Mouse (Mus musculus) left cerebral cortex, adult 2 months (tissue): Measurements from ENCODE around the gene Gm49373. TPM values are rescaled to one million over a fixed set of nuclear protein-coding genes. Genes with fewer than 3 reads are reported as not detected.

ENCODE experiments used
- DNase-seq, 2 experiments: peaks; one replicate each; pipeline ENCODE4 v3.0.0; 2021 to 2022; ENCODE audit warnings: low spot score in 2 of 2, mixed read lengths in 1 of 2; ENCODE audit errors: extremely low spot score in 1 of 2
- H3K27ac ChIP-seq: fragments of 200-600 bp; 2 replicates; pipeline ENCODE4 v1.8.1; 2022
- H3K4me3 ChIP-seq: fragments of 200-600 bp; 2 replicates; pipeline ENCODE4 v1.8.1; 2022
- CTCF ChIP-seq: fragments of 200-600 bp; IDR thresholded peaks from 2 replicates; pipeline ENCODE4 v1.8.1; 2022; ENCODE audit warnings: antibody characterized with exemption, mild to moderate bottlenecking, moderate library complexity
- intact Hi-C: fragments of 180-260 bp; cut with DNase I; formaldehyde crosslinking; loops from one replicate; pipeline ENCODE4 v1.15.1; 2025
- total RNA-seq, 2 experiments: library from RNA; stranded (reverse); gene quantifications; 2 replicates each; pipeline ENCODE4 v1.2.3; 2021

The Gm49373 gene
- total RNA-seq, 2 experiments from 2014 or later: 1.7 to 3.2 TPM

DNA sequence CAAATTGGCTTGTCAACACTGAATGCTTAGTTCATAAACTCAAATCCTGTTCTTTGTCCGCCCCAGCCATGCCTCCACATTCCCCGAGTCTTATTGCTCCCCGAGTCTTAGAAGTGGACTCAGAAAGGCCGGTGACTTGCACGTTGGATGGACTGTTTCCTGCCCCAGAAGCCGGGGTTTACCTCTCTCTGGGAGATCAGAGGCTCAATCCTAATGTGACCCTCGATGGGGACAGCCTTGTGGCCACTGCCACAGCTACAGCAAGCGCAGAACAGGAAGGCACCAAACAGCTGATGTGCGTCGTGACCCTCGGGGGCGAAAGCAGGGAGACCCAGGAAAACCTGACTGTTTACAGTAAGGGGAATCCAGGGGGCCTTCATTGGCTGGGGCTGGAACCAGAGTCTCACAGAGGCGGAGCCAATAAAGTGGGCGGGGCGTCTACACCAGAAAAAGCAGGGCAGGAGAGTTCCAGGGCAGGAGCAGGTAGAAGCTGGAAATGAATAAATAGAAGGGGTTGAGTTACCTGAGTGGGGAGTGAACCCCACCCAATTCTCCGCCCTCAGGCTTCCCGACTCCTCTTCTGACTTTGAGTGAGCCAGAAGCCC is 38.3 kb downstream of the Gm49373 start:
- H3K4me3 ChIP-seq: peak overlapping the region; percentile 24; the same call in 1 of the 2 replicates
- DNase-seq: peak in 1 of 2 experiments; percentile 14
- TF ChIP-seq CTCF: no peak
- intact Hi-C loops: loop anchor here (5.0 kb wide), 2 partner anchors 58 to 103 kb away; partner anchors contain the start of genes Gm38431 and Raver1
- H3K27ac ChIP-seq: peak overlapping the region; percentile 24; the same call in 1 of the 2 replicates

DNA sequence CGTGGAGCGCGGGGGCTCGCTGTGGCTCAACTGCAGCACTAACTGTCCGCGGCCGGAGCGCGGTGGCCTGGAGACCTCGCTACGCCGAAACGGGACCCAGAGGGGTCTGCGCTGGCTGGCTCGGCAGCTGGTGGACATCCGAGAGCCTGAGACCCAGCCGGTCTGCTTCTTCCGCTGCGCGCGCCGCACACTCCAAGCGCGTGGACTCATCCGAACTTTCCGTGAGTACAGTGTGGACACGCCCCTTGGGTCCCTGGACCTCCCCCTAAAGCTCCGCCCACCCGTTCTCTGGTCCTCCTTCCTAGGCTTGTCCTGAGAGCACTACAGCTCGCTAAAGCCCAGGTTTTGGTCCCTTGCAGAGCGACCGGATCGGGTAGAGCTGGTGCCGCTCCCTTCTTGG is 39.8 kb downstream of the Gm49373 start:
- H3K4me3 ChIP-seq: peak overlapping the region; percentile 64
- intact Hi-C loops: loop anchor here (5.0 kb wide), 2 partner anchors 59 to 104 kb away; partner anchors contain the start of genes Gm38431 and Raver1

DNA sequence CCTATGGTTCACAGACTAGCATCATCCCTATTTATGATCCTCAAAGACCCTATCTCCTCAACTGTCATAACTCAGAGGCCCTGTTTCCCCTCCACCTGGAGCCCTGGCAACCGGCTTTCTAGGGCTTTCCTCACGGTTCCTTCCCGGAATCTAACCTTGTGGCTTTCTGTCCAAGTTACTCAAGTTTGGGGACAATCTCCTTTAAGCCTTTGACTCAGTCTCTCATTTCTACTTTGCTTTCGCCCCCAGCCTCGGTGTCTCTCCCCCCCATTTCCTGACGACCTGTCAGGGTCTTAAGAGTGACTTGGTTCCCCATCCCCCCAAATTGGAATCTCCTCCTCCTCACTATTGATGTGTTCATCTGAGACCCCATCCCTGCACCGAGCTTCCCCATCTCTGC is 40.4 kb downstream of the Gm49373 start:
- intact Hi-C loops: loop anchor here (1.0 to 5.0 kb wide), 3 partner anchors 31 to 105 kb away; partner anchors contain the start of genes Gm38431 and Raver1
- peak overlapping the region; percentile 93 for H3K27ac ChIP-seq
- H3K4me3 ChIP-seq: peak overlapping the region; percentile 64

More for the DNA sequence above, 39.8 kb downstream of the Gm49373 start:
- TF ChIP-seq CTCF: no peak
- peak overlapping the region; percentile 93 for H3K27ac ChIP-seq
- DNase-seq: peak; percentile 66 to 69

DNA sequence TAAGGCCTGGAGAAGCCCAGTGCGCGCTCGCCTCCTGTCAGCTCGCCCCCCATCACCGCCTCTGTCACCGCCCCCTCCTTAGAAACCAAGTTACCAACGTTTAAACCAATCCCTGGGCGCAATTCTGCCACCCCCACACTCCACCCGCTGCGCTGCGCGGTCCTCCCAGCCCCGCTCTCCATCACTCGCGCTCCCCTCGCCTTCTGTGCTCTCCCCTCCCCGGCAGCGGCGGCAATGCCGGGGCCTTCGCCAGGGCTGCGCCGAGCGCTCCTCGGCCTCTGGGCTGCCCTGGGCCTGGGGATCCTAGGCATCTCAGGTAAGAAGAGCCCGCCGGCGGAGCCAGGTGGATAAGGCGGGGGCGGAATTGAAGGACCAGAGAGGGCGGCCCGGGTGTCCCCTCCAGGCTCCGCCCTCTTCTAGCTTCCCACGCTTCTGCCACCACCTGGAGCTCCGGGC is 41.0 kb downstream of the Gm49373 start, which contains the start of gene Icam5:
TSS of gene Icam5 (plus strand) at position 178 of the 456 bp plus-strand sequence.
- peak; percentile 86 to 87 for DNase-seq
- no peak for TF ChIP-seq CTCF
- intact Hi-C loops: loop anchor here (1.0 to 5.0 kb wide), 5 partner anchors 31 to 105 kb away; partner anchors contain the start of genes Gm38431 and Raver1
- H3K27ac ChIP-seq: peak within 1 kb of the TSS; percentile 93
- peak within 1 kb of the TSS; percentile 64 for H3K4me3 ChIP-seq

More for the DNA sequence above, 40.4 kb downstream of the Gm49373 start:
- no peak for DNase-seq
- TF ChIP-seq CTCF: no peak

DNA sequence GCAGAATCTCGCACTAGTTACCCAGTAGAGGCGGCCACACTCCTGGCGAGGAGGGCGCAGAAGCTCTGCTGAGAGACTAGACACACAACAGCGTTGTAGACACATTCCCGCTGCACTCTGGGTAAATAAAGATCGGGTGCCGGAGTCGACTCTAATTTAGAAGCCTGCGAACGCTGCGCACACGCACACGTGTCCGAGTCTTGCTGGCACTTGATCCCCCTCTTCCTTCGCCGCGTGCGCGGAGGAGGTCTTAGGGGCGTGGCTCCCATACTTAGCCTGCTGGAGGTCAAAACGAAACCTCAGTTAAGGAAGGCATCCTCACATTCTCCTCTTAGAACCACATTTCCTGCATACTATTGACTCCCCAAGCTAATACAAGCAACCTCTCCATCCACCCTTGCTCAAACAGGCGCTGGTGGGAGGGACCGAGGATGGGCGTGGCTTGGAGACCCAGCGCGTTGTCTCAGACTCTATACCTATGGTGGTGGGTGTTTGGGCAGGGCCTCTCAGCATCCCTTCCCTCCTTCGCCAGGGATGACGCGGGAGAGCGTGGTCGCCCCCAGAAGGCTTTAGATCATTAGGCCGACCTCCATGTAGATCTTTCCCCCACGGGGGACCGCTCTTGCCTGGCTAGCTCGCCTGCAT is 41.5 kb downstream of the Gm49373 start:
- Histone ChIP-seq H3K27ac (peak overlapping the region; percentile 93), H3K4me3 (peak overlapping the region; percentile 64)
- TF ChIP-seq CTCF: no peak
- intact Hi-C loops: loop anchor here (1.0 to 5.0 kb wide), 4 partner anchors 41 to 106 kb away; partner anchors contain the start of genes Gm38431 and Raver1
- DNase-seq: peak; percentile 76 to 81

DNA sequence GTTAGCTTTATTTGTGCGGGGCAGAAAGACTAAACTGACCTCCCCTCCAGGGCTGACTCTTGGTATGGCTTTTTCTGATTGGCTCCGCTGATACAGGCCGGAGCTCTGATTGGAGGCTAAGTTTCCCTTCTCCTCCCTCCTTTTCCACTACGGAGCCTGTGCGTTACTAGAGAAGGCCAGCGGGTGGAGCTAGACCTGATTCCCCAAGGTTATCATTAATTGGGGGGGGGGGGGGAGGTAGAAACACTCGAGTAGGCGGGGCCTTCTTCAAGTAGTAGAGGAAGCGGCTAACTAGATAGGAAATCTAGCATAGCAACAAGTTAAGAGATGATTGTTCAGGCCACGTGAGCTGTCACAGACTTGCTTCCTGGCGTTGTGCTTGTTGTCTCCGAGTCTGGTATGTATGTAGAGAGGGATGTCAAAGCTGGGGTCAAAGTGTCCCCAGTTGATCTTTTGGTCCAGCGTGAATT is 42.1 kb downstream of the Gm49373 start:
- TF ChIP-seq CTCF: peak; percentile 61
- intact Hi-C loops: loop anchor here (1.0 to 5.0 kb wide), 4 partner anchors 41 to 106 kb away; partner anchors contain the start of genes Gm38431 and Raver1
- peak overlapping the region; percentile 93 for H3K27ac ChIP-seq
- peak overlapping the region; percentile 64 for H3K4me3 ChIP-seq
- DNase-seq: peak; percentile 72 to 82

DNA sequence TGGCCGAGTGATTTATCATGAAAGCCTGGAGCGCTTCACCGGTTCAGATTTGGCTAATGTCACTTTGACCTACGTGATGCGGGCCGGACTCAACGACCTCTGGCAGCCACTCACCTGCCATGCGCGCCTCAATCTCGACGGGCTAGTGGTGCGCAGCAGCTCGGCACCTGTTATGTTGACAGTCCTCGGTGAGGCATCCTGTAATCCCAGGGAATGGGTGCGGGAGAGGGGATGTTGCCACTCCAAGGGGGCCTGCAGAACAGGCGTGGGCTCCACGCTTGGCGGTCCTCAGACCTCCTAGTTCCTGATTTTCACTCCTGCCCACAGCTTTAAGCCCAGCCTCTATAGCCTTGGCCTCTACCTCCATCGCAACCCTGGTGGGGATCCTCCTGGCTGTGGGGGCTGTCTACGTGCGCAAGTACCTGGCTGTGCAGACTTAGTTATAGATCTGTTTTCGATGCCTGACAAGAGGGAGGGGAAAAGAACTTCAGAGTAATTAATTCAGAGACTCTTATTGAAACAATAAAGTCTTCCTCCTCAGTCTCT is 42.8 kb downstream of the Gm49373 start:
- intact Hi-C loops: loop anchor here (2.0 to 5.0 kb wide), 3 partner anchors 62 to 107 kb away; partner anchors contain the start of genes Gm38431 and Raver1
- TF ChIP-seq CTCF: no peak
- no peak for DNase-seq
- Histone ChIP-seq H3K4me3 (no peak overlapping the region), H3K27ac (no peak overlapping the region)

DNA sequence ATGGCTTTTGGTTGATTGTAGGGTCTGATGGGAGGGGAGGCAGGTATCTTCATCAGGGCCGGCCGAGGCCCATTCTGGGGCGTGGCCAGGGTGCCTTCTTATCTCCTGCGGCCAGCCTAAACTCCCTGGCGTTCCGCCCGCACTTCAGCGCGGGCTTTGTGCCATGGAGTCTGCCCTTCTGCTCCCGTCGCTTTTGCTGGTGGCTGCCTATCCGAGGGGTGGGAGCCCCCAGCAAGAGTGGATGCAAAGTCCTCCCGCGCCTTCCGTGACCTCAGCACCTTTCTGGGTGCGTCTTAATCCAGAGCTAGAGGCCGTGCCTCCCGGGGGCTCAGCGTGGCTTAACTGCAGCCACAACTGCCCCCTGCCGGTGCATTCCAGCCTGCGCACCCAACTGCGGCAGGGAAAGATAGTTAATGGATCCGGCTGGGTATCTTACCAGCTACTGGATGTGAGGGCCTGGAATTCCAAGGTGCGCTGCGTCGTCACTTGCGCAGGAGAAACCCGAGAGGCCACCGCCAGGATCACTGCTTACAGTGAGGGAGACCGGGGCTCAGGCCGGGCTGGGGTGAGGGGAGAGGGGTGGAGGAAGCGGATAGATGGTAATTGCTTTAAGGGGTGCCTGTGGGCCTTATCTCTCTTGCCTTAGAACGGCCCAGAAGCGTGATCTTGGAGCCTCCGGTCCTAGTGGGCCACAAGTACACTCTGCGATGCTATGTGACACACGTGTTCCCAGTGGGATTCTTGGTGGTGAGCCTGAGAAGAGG is 43.4 kb downstream of the Gm49373 start, which contains the start of gene Icam4:
TSS of gene Icam4 (plus strand) at position 83 of the 764 bp plus-strand sequence.
- H3K4me3 ChIP-seq: peak within 1 kb of the TSS; percentile 44
- DNase-seq: peak; percentile 75 to 79
- intact Hi-C loops: loop anchor here (2.0 to 5.0 kb wide), 4 partner anchors 27 to 108 kb away; partner anchors contain the start of genes Gm38431, Mrpl4 and Raver1
- peak; percentile 91 for TF ChIP-seq CTCF
- no peak within 1 kb of the TSS for H3K27ac ChIP-seq

DNA sequence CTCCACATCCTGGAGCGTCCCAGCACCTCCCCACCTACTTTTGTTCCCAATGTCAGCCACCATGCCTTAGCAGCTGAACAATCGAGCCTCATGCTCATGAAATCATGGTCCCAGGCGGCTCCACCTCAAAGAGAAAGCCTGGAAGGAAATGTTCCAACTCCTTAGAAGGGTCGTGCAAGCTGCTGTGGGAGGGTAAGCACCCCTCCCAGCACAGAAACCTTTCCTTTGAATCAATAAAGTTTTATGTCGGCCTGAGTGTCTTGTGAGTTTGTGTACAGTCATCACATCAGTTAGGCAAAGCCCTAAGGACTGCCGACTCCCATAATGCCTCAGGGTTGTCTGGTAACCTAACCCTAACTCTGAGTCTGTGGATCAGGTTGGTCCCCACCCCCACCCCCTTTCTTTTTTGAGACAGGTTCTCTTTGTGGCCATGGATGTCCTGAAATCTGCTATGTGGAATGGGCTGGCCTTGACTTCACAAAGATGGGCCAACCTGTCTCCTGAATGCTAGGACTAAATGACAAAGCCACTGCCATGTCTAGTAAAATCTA is 44.3 kb downstream of the Gm49373 start:
- no peak for DNase-seq
- Histone ChIP-seq H3K4me3 (no peak overlapping the region), H3K27ac (no peak overlapping the region)
- TF ChIP-seq CTCF: no peak
- intact Hi-C loops: loop anchor here (2.0 kb wide), 1 partner anchor 26 kb away; the partner anchor contains the start of gene Mrpl4

DNA sequence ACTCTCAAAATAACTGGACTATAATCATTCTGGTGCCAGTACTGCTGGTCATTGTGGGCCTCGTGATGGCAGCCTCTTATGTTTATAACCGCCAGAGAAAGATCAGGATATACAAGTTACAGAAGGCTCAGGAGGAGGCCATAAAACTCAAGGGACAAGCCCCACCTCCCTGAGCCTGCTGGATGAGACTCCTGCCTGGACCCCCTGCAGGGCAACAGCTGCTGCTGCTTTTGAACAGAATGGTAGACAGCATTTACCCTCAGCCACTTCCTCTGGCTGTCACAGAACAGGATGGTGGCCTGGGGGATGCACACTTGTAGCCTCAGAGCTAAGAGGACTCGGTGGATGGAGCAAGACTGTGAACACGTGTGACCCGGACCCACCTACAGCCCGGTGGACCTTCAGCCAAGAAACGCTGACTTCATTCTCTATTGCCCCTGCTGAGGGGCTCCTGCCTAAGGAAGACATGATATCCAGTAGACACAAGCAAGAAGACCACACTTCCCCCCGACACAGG is 45.1 kb downstream of the Gm49373 start:
- Histone ChIP-seq H3K27ac (no peak overlapping the region), H3K4me3 (no peak overlapping the region)
- no peak for TF ChIP-seq CTCF
- intact Hi-C loops: loop anchor here (2.0 kb wide), 1 partner anchor 25 kb away; the partner anchor contains the start of gene Mrpl4
- DNase-seq: no peak
